Mouse (Mus musculus) mouse trophoblast stem cell (cell line): ENCODE measurements around the gene Tdrd9.

Experiments used
- in situ Hi-C, 2 experiments: fragments of 300-500 bp; cut with MseI, MboI; formaldehyde crosslinking; loops; 2 replicates in 1 of 2; 3 replicates in 1 of 2; pipeline ENCODE4 v1.15.1; 2025

The Tdrd9 gene

DNA sequence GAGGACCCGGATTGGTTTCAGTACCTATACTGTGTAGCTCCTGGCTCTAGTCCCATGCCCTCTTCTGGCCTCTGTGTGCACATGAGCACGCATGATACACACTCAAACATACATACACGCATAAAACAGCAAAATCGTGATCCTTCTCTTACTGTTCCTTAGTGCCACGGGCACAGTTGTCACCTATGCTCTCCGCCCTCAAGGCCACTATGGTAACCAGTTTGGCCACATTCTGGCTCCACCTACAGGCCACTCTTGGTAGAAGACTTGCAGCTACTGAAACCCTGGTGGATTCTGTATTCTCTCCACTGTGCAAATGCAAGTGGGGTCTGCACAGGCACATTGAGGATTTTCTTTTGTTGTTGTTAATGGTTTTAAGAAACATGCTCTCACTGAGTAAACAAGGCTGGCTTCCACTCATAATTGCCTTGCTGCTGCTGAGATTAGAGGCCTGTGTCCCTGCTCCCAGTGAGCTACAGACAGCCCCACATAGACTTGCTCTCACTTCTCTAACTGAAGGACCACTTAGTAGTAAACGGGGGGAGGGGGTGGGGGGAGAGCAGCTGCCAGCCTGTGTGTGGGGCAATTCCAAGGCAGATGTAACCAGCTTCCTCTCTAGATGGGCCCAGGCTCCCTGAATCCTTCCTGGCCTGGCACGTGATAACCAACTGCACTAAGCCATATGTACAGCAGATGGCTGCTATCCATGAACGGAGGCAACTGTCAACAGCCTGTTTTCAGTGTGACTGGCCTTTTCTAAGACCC, 13.1 kb upstream of the Tdrd9 start:
- in situ Hi-C loops, result no loop called here

DNA sequence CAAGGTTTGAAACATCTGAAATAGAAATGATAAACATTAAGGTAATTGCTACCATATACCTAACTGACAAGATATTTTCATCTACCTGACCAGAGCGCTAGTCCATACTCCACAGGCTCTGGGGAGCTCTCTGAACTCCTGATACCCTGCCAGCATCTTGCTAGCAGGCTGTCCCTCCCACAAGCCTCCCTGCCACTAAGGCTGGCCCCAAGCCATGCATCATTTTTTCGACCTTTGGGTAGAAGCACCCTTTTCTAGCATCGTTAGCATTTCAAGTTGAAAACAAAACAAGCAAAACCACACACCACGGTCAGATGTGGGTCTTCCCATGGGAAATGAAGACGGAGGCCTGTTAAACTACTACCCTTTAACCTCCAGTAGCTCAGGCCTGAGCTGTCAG, 8.0 kb upstream of the Tdrd9 start:
- in situ Hi-C loops, result no loop called here

DNA sequence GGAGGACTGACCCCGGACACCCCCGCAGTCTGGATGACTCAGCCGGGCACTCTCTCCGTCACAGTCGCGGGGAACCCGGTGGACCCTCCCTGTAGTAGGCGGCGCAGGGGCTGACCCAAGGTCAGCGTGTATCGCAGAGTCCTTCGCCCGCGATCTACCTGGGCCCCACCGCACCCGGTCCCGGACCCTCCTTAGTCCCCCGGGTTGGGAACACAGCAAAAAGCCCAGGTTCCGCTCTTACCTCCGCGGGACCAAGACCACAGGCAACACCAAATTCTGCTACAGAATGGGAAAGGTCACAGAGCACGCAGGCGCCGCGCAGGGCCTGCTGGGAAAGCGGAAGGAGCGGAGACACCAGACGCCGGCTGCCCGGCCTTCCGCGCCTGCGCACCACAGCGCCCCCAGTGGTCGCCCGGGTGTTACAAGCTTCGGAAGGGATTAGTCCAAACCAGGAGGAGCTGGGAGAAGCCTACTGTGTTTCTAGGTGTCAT, 4.6 kb upstream of the Tdrd9 start, which contains the start of gene Atp5mpl:
Atp5mpl (minus strand) TSS at position 295 of the 491 bp plus-strand sequence.
- in situ Hi-C loops, result no loop called here

DNA sequence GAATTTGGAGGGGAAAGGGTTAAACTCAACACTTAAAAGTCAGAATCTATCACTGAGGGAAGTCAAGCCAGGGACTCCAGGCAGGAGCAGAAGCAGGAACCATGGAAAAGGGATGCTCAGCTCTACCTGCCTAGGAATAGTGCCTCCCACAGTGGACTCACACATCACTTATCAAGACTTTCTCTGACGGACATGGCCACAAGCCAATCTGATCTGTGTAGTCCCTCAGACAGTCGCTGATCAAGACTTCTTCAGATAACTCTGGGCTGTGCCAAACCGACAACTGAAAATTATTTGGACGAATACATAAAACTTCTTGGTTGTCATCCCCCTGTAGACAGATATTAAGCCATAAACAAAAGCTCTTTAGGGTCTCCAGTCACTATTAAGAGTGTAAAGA, 1.3 kb upstream of the Tdrd9 start:
- in situ Hi-C loops, result no loop called here

DNA sequence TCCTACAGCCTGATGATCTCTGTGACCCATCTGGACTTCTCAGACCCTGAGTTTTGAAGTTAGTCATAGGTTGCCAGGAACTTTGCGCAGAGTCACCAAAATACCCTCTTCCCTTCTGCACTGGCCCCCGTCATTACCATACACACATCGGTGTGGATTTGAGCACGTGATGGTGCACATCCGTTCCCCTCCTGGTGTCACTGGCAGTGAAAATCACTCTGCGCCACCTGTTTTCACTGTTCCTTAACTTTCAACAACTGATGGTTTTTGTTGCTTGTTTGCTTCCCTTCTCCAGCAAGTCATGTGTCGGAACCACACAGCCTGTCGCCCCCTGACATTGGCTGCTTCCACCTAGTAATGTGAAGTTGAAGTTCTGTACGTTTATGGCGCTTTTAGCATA, 1.1 kb downstream of the Tdrd9 start:
- in situ Hi-C loops, result no loop called here

DNA sequence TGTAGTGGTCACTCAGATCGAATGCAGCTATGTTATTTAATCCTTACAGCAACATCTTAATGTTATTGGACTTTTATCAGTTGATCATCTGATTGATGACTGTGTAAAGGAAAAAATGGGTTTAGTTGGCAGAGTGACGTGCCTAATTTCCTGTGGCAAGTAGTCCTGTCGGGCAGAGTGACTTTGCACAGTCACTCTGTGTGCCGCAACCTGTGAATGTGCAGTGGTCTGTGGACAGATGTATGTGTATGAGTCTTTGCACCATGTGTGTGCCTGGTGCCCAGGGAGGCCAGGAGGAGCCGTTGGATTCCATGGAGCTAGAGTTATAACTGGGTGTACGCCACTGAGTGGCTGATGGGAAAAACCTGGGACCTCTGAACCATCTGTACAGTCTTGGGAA, 3.2 kb downstream of the Tdrd9 start:
- in situ Hi-C loops, result no loop called here

DNA sequence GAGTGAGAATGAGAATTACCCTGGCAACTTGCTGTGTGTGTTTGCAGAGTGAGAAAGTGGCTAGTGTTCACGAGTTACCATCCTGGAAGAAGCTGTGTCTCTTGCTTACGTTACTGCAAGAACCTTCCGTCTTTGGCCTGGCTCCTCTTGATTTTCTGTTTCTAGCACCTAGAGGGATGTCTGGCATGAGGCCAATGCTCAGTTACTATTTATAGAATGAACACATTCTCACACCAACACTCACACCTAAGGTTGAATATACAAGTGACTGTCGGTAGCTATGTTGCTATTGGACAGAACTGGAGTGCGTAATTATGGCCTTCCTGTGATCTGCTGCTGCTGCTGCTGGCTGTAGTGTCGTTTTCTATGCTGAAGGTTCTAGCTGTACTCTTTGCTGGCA, 5.8 kb downstream of the Tdrd9 start:
- in situ Hi-C loops, result no loop called here

DNA sequence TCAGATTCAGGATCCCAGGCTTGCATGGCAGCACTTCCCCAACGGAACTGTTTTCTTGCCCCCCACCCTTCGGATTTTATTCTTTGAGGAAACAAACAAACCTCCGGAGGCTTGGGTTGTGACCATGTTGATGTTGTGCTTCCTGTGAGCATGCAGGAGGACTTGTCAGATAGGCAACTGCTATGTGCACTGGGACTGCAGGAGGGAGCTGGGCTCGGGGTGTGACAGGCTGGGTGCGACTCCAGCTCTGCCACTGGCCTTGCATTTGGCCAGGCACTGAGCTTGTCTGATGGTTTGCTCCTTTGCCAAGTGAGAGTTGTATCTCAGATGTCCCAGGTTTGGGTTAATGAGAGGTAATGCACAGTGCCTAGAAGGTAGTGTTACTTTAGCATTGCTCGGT, 6.9 kb downstream of the Tdrd9 start:
- in situ Hi-C loops, result no loop called here

DNA sequence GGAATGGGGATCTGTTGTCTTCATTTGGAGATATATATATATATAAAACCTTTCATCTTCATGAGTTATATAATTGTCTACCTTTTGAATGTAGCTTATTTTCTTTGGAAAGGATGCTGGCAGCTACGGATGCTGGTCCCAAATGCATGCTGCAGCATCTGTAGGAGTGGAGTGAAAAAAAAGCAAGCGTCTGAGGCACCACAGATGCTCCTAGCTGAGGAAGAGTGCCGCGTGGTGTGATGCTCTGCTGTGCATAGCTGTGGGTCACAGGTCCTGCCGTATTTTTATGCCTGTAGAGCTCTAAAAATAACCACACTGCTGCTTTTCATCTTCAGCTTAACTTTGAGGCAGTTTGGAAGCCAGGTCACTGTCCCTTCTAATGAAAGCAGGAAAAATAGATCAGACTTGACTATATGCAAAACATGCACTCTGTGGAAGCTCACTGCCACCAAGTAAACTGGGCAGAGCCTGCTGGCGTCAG, 9.6 kb downstream of the Tdrd9 start, which contains the start of gene Rd3l:
Rd3l (minus strand) TSS at position 431 of the 481 bp plus-strand sequence.
- in situ Hi-C loops, result no loop called here

DNA sequence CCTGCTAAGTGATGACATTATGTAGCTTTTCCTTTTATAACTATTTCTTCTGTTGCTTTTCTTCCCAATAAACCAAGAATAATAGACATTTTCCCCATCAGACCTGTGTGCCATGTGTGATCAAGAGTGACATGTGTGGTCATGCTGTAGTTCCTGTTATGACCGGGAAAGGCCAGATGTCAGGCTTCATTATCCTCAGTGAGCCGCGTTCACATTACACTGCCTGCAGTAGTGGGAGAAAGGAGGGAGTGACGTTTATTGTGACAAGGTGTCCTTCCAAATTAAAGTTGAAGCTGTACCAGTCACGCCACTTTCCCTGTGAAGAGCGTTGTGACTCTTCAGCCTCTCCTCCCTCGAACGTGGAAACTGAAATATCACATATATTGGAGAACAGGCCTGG, 10.5 kb downstream of the Tdrd9 start:
- in situ Hi-C loops, result no loop called here

DNA sequence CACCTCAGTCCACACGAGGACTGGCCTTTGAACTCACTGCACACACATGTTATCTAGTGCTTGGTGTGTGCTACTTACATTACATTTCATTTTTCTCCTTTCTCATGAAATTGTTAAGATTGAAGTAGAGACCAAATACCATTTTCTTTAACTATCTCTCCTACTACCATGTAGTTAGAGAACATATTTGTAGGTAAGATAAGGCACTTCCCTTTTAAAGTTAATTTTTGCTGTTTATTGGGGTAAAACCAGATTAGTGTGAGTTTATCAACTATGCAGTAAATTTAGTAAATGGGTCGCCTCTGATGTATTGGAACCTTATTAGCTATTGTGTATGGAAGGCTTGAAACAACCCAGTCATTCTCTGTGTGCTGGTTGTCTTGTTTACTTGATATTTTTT, 11.8 kb downstream of the Tdrd9 start:
- in situ Hi-C loops, result no loop called here

DNA sequence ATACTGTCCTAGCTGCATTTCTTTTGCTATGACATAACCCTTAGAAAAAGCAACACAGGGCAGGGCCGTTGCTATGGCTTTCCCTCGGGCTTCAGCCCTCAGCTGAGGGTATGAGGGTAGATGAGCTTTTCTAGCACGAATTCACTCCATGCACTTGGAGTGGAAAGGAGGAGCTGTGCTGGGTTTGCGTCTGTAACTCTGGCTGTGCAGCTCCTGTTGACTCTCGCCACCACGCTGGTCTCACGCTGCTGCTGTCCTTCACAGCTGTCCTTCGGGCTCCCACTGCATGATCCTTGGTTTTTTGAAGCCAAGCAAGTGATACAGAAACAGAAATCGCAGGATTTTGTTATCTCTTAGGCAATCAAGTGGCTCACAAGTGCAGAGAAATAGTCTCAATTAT, 15.4 kb downstream of the Tdrd9 start:
- in situ Hi-C loops, result no loop called here

DNA sequence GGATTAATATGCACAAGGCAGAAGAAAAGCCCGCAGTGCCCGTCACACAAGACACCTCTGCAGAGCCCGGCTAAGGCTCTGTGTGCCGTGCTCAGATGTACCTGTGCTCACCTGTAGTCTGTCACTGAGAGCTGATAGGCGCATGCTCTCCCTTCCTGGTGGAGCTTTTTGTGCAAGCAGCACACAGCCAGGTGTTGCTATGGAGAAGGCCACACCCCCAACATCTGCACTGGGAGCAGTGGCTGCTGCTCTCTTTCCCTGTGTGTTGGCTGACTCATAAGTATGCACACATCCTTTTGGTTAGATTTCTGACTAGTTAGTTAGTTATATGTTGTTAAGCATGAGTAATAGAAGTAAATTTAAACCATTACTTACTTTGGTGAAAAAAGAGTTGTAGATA, 21.3 kb downstream of the Tdrd9 start:
- in situ Hi-C loops, result no loop called here

DNA sequence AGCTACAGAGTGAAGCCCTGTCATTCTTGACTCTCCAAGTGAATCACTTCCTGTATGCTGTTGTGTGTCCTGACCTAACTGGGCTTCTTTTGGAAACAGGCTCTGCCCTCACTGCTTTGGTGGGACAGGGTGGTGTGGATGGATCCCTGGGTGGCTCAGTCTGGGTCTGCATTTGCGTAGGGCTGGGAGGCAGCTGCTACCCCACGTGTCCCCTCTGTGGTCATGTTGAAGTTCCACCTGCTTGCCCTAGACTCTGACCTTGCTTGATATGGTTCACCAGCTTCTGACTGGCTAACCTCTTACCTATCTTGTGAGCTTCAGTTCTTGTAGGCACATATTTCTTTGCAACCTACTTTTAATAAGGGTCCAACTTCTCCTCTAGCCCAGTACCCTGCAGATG, 23.8 kb downstream of the Tdrd9 start:
- in situ Hi-C loops, result no loop called here

DNA sequence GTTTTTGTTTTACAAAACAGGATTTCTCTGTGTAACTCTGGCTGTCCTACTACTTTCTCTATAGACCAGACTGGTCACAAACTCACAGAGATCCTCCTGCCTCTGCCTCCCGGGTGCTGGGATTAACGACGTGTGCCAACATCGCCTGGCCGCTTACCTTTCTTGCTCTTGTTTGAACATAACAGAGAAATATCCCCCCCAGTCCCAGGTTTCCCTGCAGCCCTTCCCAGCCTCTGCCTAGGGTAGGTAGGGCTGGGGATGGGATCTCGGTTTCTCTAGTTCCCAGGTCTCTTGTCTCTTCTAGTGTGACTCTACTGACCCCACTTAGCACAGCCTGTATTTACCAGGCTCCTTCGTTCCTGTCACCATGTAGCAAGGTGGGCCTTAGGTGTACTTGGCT, 28.4 kb downstream of the Tdrd9 start:
- in situ Hi-C loops, result no loop called here

DNA sequence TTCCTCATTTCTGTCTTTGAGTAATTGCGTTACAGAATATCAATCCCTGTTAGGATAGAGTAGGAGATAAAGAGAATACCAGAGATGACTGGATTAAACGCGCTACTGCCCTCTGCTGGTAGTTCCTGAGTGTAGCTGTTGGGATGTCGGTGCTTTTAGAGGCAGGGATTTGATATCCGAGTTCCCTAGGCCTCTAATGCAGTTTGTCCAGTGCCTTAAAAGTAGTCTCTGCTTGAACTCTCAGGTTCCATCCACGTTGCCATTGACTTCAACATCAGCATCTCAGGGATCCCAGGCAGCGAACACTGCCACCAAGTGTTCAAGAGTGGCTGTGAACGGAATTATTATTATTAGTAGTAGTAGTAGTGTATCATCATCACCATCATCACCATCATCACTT, 29.9 kb downstream of the Tdrd9 start:
- in situ Hi-C loops, result no loop called here

DNA sequence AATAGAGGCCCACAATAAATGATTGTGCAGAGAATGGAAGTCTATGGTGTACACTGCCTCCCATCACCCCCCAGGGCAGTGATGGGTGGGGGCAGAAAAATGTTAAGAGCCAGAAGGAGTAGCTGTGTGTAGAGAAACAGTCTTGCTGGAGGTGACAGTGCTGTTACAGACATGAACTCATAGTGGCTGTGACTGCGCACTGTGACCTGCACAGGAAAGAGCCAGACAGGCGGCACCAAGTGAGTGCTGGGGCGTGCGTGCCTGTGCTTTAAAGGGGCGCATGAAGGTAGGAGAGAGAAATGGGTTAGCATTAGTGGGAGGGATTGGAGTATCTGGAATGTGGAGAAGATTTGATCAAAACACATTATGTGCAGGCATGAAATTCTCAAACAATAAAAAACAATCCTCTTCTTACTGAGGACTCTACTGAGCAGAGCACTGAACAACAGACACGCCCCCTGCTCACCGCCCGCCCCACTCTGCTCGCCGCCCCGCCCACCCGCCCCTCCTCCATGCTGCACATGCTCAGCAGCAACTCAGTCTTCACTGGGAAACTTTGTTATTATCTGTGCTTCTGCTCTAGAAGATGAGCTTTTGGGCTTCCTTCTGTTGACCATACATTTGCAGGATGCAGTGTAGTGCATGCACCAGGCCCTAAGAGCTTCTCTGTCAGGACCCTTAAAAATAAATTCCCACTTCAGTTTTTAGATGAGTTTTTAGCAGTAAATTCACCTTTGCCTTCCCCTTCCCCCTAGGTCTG, 41.3 kb downstream of the Tdrd9 start:
- in situ Hi-C loops, result no loop called here

DNA sequence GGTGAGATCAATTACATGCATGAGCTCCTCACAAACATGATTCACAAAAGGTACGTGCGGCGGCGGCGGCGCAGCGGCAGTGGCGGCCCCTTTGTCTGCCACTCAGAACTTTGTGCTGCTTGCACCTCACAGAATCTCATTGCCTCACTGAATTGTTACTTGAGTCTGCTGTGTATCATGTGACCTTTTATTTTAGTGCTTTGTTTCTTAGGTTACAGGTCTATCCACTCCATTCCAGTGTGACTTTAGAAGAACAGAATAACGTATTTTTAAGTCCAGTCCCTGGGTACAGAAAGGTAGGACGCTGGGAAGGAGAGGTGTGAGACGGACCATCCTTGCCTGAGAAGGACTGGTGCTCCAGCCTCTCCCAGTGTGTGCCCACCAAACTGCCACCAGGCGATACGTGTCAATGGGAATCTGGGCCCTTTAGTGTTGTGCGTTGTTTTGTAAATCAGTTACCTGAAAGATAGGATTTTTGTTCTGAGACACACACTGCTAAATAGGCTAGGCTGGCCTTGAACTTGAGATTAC, 42.0 kb downstream of the Tdrd9 start:
- in situ Hi-C loops, result no loop called here

DNA sequence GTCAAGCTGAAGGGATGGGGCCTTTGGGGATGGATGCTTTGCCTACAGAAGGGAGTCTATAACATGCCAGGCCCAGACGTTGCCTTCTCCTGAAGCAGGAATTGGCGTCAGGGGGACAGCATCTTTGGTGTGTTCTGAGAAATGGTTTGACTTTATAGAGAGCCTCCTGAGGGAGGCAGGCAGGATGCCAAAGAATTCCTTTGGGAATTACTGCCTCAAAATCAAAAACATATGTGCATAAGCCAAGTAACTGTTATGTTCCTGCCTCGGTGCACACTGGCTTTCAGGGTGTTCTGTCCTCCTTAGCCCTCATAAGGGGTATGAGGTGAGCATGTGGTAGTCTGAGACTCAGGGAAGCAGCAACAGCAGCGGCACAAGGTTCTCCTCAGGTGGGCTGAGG, 45.0 kb downstream of the Tdrd9 start:
- in situ Hi-C loops, result no loop called here

DNA sequence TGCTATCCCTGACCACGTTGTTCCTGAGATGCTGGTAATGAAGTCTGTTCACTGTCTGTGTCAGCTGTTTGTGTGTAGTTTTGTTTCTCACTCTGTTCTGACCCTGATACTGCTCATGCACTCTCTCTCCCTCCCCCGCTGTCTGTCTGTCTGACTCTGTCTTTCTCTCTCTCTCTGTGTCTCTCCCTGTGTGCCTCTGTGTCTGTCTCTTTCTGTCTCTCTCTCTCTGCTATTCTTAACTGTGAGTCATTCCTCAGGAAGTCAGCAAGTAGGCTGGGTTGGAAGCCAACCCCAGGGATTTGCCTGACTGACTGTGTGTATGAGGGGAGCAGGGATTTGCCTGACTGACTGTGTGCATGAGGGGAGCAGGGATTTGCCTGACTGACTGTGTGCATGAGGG, 51.9 kb downstream of the Tdrd9 start:
- in situ Hi-C loops, result no loop called here

DNA sequence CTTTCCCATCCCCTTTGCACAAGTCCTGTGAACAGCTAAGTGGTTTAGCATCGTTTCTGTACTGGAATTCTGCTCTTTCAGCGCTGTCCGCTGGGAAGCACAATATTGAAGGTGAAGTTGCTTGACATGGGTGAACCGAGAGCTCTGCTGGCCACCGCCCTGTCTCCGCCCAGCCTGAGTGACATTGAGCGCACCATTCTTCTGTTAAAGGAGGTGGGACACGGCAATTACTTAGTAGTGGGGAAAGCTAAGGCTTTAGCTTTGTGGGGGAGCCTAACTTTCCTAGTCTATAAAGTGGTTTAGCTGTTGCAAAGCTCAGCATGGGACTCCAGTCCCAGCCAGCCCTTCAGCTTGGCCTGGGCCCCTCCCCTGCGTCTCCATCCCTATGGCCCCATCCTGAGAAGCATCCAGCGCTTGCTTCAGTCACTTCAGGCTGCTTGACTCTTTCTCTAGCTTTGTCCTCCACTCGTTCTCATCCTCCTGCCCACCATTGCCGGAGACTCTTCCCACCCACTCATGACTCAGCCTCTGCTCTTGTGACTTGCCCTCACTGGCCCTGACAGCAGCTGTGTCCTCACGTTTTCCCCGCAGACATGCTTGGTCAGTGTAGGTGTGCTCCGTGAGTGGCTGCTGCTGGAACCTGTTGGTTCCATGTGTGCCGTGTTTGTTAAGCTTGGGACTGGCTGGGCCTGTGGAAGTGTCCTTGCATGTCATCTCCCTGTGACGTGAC, 53.4 kb downstream of the Tdrd9 start:
- in situ Hi-C loops, result no loop called here

DNA sequence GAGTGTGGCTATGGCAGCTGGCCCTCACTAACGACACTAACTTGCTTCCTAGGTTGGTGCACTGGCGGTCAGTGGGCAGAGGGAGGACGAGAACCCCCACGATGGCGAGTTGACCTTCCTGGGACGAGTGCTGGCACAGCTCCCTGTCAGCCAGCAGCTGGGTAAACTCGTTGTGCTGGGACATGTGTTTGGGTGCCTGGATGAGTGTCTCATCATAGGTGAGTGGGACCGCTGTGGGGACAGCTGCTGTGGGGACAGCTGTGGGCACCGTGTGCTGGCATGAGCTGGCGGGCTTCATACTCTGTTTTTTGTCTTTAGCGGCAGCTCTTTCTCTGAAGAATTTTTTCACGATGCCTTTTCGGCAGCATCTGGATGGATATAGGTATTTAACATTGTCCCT, 54.1 kb downstream of the Tdrd9 start:
- in situ Hi-C loops, result no loop called here
